Comparison of ENCODE assay signal across 13 mouse cellular contexts in the genomic region with DNA sequence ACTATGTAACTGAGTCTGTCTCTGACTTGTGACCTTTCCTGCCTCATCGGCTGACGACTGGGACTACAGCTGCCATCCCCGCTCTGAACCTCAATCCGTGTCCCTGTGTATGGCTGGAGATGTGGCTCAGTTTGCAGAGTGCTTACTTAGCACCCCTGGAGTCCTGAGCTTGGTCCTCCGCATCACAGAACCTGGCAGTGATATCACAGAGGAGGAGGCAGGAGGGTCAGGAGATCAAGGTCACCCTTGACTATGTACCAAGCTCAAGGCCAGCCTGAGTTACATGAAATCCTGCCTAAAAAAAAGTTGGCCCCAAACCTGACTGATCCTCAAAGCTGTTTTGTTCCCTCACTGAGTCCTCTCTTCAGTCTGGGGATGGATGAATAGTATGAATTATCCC. TPM values are rescaled to one million over a fixed set of nuclear protein-coding genes. Genes with fewer than 3 reads are reported as not detected.
"Had no signal": no experiment of that assay in that cellular context is flagged by ENCODE, and none has a peak within 500 bp of the region (broad histone marks: within the 10 kb centered on the region; RNA-seq: fewer than 3 reads in every experiment).

No protein-coding gene starts in this region.

- H3K9me3 ChIP-seq: limb, embryonic 15.5 days; midbrain, embryonic 12.5 days; neural tube, embryonic 13.5 days had no signal

- H3K36me3 ChIP-seq: limb, embryonic 15.5 days; midbrain, embryonic 12.5 days; neural tube, embryonic 13.5 days had no signal

- DNase-seq: kidney, adult 8-10 months; lung, adult 18-20 months; retina, postnatal 1 day; thymus, postnatal 36 days had no signal

- H3K4me2 ChIP-seq: limb, embryonic 15.5 days; midbrain, embryonic 12.5 days; neural tube, embryonic 13.5 days had no signal

- H3K27ac ChIP-seq: left cerebral cortex, adult 2 months; limb, embryonic 15.5 days; midbrain, embryonic 12.5 days; neural tube, embryonic 13.5 days had no signal

- H3K9ac ChIP-seq: limb, embryonic 15.5 days; midbrain, embryonic 12.5 days; neural tube, embryonic 13.5 days had no signal

- ATAC-seq: intestine, postnatal 0 days; midbrain, embryonic 16.5 days had no signal

- H3K4me3 ChIP-seq: left cerebral cortex, adult 2 months; limb, embryonic 15.5 days; midbrain, embryonic 12.5 days; neural tube, embryonic 13.5 days had no signal

RNA-seq across cellular contexts. Expression of a gene that starts 0.7 kb away (rescaled TPM):
- total RNA-seq: megakaryocyte-erythroid progenitor cell, adult 5-6 weeks had no signal

RNA-seq across cellular contexts. Expression of a gene that starts 1.4 kb away (rescaled TPM):
- total RNA-seq: megakaryocyte-erythroid progenitor cell, adult 5-6 weeks had no signal

RNA-seq across cellular contexts. Expression of a gene that starts 6.5 kb away (rescaled TPM):
- total RNA-seq: megakaryocyte-erythroid progenitor cell, adult 5-6 weeks had no signal

RNA-seq across cellular contexts. Expression of a gene that starts 18.8 kb away (rescaled TPM):
- total RNA-seq: layer of hippocampus, postnatal 25 days; left cerebral cortex, adult 2 months; left cerebral cortex, postnatal 14 days; megakaryocyte-erythroid progenitor cell, adult 5-6 weeks had no signal
- polyA plus RNA-seq: midbrain, embryonic 16.5 days had no signal
